Mouse (Mus musculus) limb, embryonic 15.5 days (tissue): Measurements from ENCODE around the gene Ugt1a2. TPM values are rescaled to one million over a fixed set of nuclear protein-coding genes. Genes with fewer than 3 reads are reported as not detected.
"Not testable (repeated sequence)": the region's sequence is repeated elsewhere in the genome, so short reads cannot be mapped to it uniquely, and the experiment has no call there.

Source experiments
- ATAC-seq: fragments of 200-750 bp; cut with Nextera tagmentation; 2 replicates; pipeline ENCODE4 v1.8.0; 2017; ENCODE audit warnings: low read depth, moderate TSS enrichment; ENCODE audit not compliant: insufficient number of reproducible peaks, low FRiP score, low TSS enrichment
- H3K27ac ChIP-seq: fragments of 300-500 bp; sonication (generic); 2 replicates; pipeline ENCODE4 v1.5.1; 2015; ENCODE audit warnings: moderate library complexity, mild to moderate bottlenecking, inconsistent platforms
- H3K27me3 ChIP-seq: fragments of 300-500 bp; sonication (generic); 2 replicates; pipeline ENCODE4 v1.6.1; 2015; ENCODE audit warnings: inconsistent platforms
- H3K36me3 ChIP-seq: fragments of 300-500 bp; sonication (generic); 2 replicates; pipeline ENCODE4 v1.6.1; 2015; ENCODE audit warnings: inconsistent platforms
- H3K4me1 ChIP-seq: fragments of 300-500 bp; sonication (generic); 2 replicates; pipeline ENCODE4 v1.6.1; 2015; ENCODE audit warnings: inconsistent platforms
- H3K4me2 ChIP-seq: fragments of 300-500 bp; sonication (generic); 2 replicates; pipeline ENCODE4 v1.6.1; 2015; ENCODE audit warnings: mild to moderate bottlenecking, inconsistent platforms
- H3K4me3 ChIP-seq: fragments of 300-500 bp; sonication (generic); 2 replicates; pipeline ENCODE4 v1.5.1; 2015; ENCODE audit warnings: mild to moderate bottlenecking, inconsistent platforms
- H3K9ac ChIP-seq: fragments of 300-500 bp; sonication (generic); 2 replicates; pipeline ENCODE4 v1.6.1; 2015; ENCODE audit warnings: inconsistent platforms
- H3K9me3 ChIP-seq: fragments of 300-500 bp; sonication (generic); 2 replicates; pipeline ENCODE4 v1.6.1; 2016; ENCODE audit warnings: inconsistent platforms
- WGBS: fragments of 180-500 bp; shearing (Covaris S2); methylation state at CpG from one replicate; pipeline ENCODE4 v1.1.7; 2015; 5-methylcytosine and 5-hydroxymethylcytosine counted together
- polyA plus RNA-seq: library from polyadenylated mRNA; unstranded; fragments of >200 nt; fragmentation: Nextera tagmentation; extraction: Ambion mirVana; gene quantifications from 2 replicates; pipeline ENCODE4 v1.2.1, GENCODE M21; 2015

Gene Ugt1a2
- polyA plus RNA-seq = not detected in 2 replicates

- 77% methylated on average over 7 of the region's 7 CpGs for WGBS
- no peak within 1 kb of the TSS for H3K9ac ChIP-seq
- H3K27ac ChIP-seq = no peak within 1 kb of the TSS
- no peak for ATAC-seq
- H3K9me3 ChIP-seq = no peaks in the 10 kb centered on the region
- H3K4me2 ChIP-seq = no peak within 1 kb of the TSS
- no peaks in the 10 kb centered on the region for H3K27me3 ChIP-seq
- peaks cover 4% of the 10 kb centered on the region for H3K4me1 ChIP-seq
- no peak within 1 kb of the TSS for H3K4me3 ChIP-seq
- no peaks in the 10 kb centered on the region for H3K36me3 ChIP-seq
These were observed at the start of gene Ugt1a2 for GRCm38 (mm10) chr1:88200456-88200855. Ugt1a2 (plus strand) TSS chr1:88200601.

GRCm38 (mm10) chr1:88158430-88158829 is 42.0 kb upstream of the Ugt1a2 start:
- Histone ChIP-seq H3K9me3 (no peaks in the 10 kb centered on the region), H3K27me3 (no peaks in the 10 kb centered on the region), H3K9ac (no peak overlapping the region), H3K4me2 (no peak overlapping the region), H3K27ac (no peak overlapping the region), H3K36me3 (no peaks in the 10 kb centered on the region), H3K4me3 (no peak overlapping the region), H3K4me1 (no peaks in the 10 kb centered on the region)
- 78% methylated on average over 2 of the region's 2 CpGs for WGBS
- no peak for ATAC-seq

- no peak within 1 kb of the TSS for H3K27ac ChIP-seq
- WGBS = 75% methylated on average over 5 of the region's 5 CpGs
- H3K4me2 ChIP-seq = no peak within 1 kb of the TSS
- H3K27me3 ChIP-seq = no peaks in the 10 kb centered on the region
- no peak within 1 kb of the TSS for H3K9ac ChIP-seq
- no peaks in the 10 kb centered on the region for H3K4me1 ChIP-seq
- no peak within 1 kb of the TSS for H3K4me3 ChIP-seq
- no peak for ATAC-seq
- H3K9me3 ChIP-seq = no peaks in the 10 kb centered on the region
- no peaks in the 10 kb centered on the region for H3K36me3 ChIP-seq
These were observed 34.7 kb upstream of the Ugt1a2 start, which contains the start of gene Ugt1a5 for GRCm38 (mm10) chr1:88165711-88166110. Ugt1a5 (plus strand) TSS chr1:88166012.

GRCm38 (mm10) chr1:88172190-88172589 is 28.2 kb upstream of the Ugt1a2 start:
- not testable (repeated sequence) for ATAC-seq

GRCm38 (mm10) chr1:88179657-88180056 is 20.7 kb upstream of the Ugt1a2 start:
- Histone ChIP-seq H3K36me3 (no peaks in the 10 kb centered on the region), H3K27me3 (no peaks in the 10 kb centered on the region), H3K4me1 (no peaks in the 10 kb centered on the region), H3K9me3 (0 out of 2 replicates have a peak, but pooled peaks cover 3% of the 10 kb centered on the region), H3K9ac (no peak overlapping the region), H3K4me3 (no peak overlapping the region), H3K4me2 (no peak overlapping the region), H3K27ac (no peak overlapping the region)
- 100% methylated on average over 1 of the region's 1 CpGs for WGBS
- ATAC-seq = no peak

More at GRCm38 (mm10) chr1:88172190-88172589, 28.2 kb upstream of the Ugt1a2 start:
- H3K4me3 ChIP-seq, H3K27me3 ChIP-seq, H3K9me3 ChIP-seq, H3K36me3 ChIP-seq, H3K4me2 ChIP-seq, H3K4me1 ChIP-seq, H3K27ac ChIP-seq, H3K9ac ChIP-seq: not testable (repeated sequence)
- 79% methylated on average over 7 of the region's 7 CpGs for WGBS

GRCm38 (mm10) chr1:88186325-88186935 is 14.0 kb upstream of the Ugt1a2 start:
- H3K4me1 ChIP-seq = no peaks in the 10 kb centered on the region
- no peak overlapping the region for H3K9ac ChIP-seq
- H3K4me2 ChIP-seq = no peak overlapping the region
- H3K27me3 ChIP-seq = no peaks in the 10 kb centered on the region
- H3K4me3 ChIP-seq = no peak overlapping the region
- no peak for ATAC-seq
- H3K9me3 ChIP-seq = no peaks in the 10 kb centered on the region
- no peaks in the 10 kb centered on the region for H3K36me3 ChIP-seq
- H3K27ac ChIP-seq = no peak overlapping the region
- WGBS = 85% methylated on average over 5 of the region's 5 CpGs

- H3K9me3 ChIP-seq = no peaks in the 10 kb centered on the region
These were observed 8.3 kb upstream of the Ugt1a2 start for GRCm38 (mm10) chr1:88192136-88192535.

GRCm38 (mm10) chr1:88195687-88196086 is 4.7 kb upstream of the Ugt1a2 start:
- ATAC-seq = no peak
- WGBS = 88% methylated on average over 1 of the region's 1 CpGs
- no peaks in the 10 kb centered on the region for H3K27me3 ChIP-seq

More at GRCm38 (mm10) chr1:88192136-88192535, 8.3 kb upstream of the Ugt1a2 start:
- Histone ChIP-seq H3K27ac (no peak overlapping the region), H3K4me1 (no peaks in the 10 kb centered on the region), H3K27me3 (no peaks in the 10 kb centered on the region), H3K4me3 (no peak overlapping the region), H3K36me3 (no peaks in the 10 kb centered on the region), H3K9ac (no peak overlapping the region), H3K4me2 (no peak overlapping the region)
- WGBS = 68% methylated on average over 3 of the region's 3 CpGs
- ATAC-seq = no peak

GRCm38 (mm10) chr1:88197443-88197842 is 3.0 kb upstream of the Ugt1a2 start:
- H3K4me2 ChIP-seq = no peak overlapping the region
- no peaks in the 10 kb centered on the region for H3K36me3 ChIP-seq
- no peaks in the 10 kb centered on the region for H3K4me1 ChIP-seq
- no peak overlapping the region for H3K4me3 ChIP-seq
- H3K27me3 ChIP-seq = no peaks in the 10 kb centered on the region
- no peak overlapping the region for H3K9ac ChIP-seq
- H3K27ac ChIP-seq = no peak overlapping the region
- no peaks in the 10 kb centered on the region for H3K9me3 ChIP-seq
- ATAC-seq = no peak
- WGBS = 70% methylated on average over 3 of the region's 3 CpGs

More at GRCm38 (mm10) chr1:88195687-88196086, 4.7 kb upstream of the Ugt1a2 start:
- H3K27ac ChIP-seq = no peak overlapping the region
- H3K4me1 ChIP-seq = no peaks in the 10 kb centered on the region
- no peak overlapping the region for H3K4me2 ChIP-seq
- H3K36me3 ChIP-seq = no peaks in the 10 kb centered on the region
- no peak overlapping the region for H3K9ac ChIP-seq
- H3K4me3 ChIP-seq = no peak overlapping the region
- no peaks in the 10 kb centered on the region for H3K9me3 ChIP-seq

GRCm38 (mm10) chr1:88199996-88200395 is 405 bp upstream of the Ugt1a2 start:
- H3K4me1 ChIP-seq = 0 out of 2 replicates have a peak, but pooled peaks cover under 1% of the 10 kb centered on the region
- WGBS = 74% methylated on average over 2 of the region's 2 CpGs
- ATAC-seq = no peak

GRCm38 (mm10) chr1:88205294-88205922 is 5.0 kb downstream of the Ugt1a2 start, which contains the start of gene Dnajb3:
Dnajb3 (minus strand) TSS chr1:88205782.
- no peak within 1 kb of the TSS for H3K27ac ChIP-seq

More at GRCm38 (mm10) chr1:88199996-88200395, 405 bp upstream of the Ugt1a2 start:
- no peak overlapping the region for H3K9ac ChIP-seq
- no peaks in the 10 kb centered on the region for H3K9me3 ChIP-seq
- H3K4me3 ChIP-seq = no peak overlapping the region
- H3K27ac ChIP-seq = no peak overlapping the region
- H3K4me2 ChIP-seq = no peak overlapping the region
- no peaks in the 10 kb centered on the region for H3K36me3 ChIP-seq
- no peaks in the 10 kb centered on the region for H3K27me3 ChIP-seq

GRCm38 (mm10) chr1:88206843-88207479 is 6.6 kb downstream of the Ugt1a2 start:
- ATAC-seq = no peak
- Histone ChIP-seq H3K4me3 (no peak overlapping the region), H3K9me3 (peaks cover 7% of the 10 kb centered on the region), H3K36me3 (no peaks in the 10 kb centered on the region), H3K4me1 (peaks cover 10% of the 10 kb centered on the region), H3K27ac (no peak overlapping the region), H3K4me2 (no peak overlapping the region), H3K27me3 (no peaks in the 10 kb centered on the region), H3K9ac (no peak overlapping the region)
- 73% methylated on average over 2 of the region's 2 CpGs for WGBS

More at GRCm38 (mm10) chr1:88205294-88205922, 5.0 kb downstream of the Ugt1a2 start, which contains the start of gene Dnajb3:
- peak within 1 kb of the TSS; percentile 54 for H3K4me3 ChIP-seq
- H3K36me3 ChIP-seq = no peaks in the 10 kb centered on the region
- peak within 1 kb of the TSS; percentile 87 for H3K4me2 ChIP-seq
- ATAC-seq = peak; percentile 92
- 6% methylated on average over 62 of the region's 62 CpGs for WGBS
- H3K4me1 ChIP-seq = peaks cover 10% of the 10 kb centered on the region
- H3K9me3 ChIP-seq = no peaks in the 10 kb centered on the region
- no peaks in the 10 kb centered on the region for H3K27me3 ChIP-seq
- peak within 1 kb of the TSS; percentile 54 for H3K9ac ChIP-seq
